Mouse (Mus musculus) telencephalon, adult 2 months (tissue): ENCODE measurements around the gene Cdh4.

ENCODE experiments used
- DNase-seq: peaks from one replicate; pipeline ENCODE4 v3.0.0-alpha.2; 2011; ENCODE audit warnings: low read depth, low spot score

The Cdh4 gene

DNA sequence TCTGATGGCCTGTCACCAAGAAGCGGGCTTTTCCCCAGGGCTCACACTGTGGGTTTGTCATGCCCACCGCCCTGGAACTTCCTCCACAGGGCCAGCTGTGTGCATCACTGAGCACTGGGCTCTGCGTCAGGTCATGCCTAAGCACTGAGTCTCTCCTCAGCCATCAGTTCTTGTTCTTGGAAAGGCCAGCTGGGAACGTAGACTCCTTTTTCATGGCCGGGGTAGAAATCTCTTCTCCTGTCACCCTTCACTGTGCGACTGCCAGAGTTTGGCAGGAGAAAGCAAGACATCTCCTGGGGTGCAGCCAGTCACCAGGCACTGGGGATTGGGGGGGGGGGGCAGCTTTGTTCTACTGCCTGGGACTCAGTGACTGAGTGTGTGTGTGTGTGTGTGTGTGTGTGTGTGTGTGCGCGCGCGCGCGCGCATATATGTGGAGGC lies 222.0 kb downstream of the Cdh4 start:
- DNase-seq = no peak

- DNase-seq = no peak
Measured at GRCm38 (mm10) chr2:179670689-179671088, 228.5 kb downstream of the Cdh4 start.

- DNase-seq = no peak
Measured at GRCm38 (mm10) chr2:179679866-179680265, 237.6 kb downstream of the Cdh4 start.

GRCm38 (mm10) chr2:179681386-179681785 lies 239.2 kb downstream of the Cdh4 start:
- DNase-seq = no peak

GRCm38 (mm10) chr2:179687243-179687681 lies 245.0 kb downstream of the Cdh4 start:
- no peak for DNase-seq

DNA sequence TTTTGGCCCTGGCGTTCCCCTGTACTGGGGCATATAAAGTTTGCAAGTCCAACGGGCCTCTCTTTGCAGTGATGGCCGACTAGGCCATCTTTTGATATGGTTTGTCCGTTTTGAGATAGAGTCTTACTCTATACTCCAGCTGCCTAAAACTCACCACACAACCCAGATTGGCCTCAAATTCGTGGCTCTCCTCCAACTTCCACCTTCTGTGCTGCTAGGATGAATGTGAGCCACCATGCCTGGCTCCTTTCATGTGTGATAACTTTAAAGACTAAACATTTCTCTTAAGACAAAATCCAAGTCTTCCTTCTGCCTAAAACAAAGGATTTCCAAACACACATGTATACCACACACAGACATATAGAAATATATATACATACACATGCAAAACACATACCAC lies 246.7 kb downstream of the Cdh4 start:
- peak; percentile 76 for DNase-seq

GRCm38 (mm10) chr2:179689761-179690160 lies 247.5 kb downstream of the Cdh4 start:
- no peak for DNase-seq

DNA sequence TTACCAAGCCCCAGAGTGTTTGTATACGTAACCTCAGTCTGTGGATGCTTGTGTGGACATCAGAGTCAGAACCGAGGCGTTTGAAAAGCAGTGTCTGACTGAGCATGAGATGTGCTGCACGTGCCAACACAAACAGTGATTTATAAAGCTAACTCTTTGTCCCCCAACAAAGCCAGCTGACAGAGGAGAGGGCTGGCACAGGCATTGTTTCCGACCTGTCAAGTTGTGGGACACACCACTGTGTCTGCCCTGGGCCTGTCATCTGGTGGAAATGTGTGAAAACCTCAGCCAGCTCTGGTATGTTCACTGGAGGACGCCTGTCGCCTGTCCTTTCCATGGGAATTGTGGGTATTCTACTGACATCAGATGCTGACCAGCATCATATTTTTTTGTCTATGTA lies 248.3 kb downstream of the Cdh4 start:
- no peak for DNase-seq

GRCm38 (mm10) chr2:179694936-179695335 lies 252.7 kb downstream of the Cdh4 start:
- no peak for DNase-seq

- no peak for DNase-seq
Measured at GRCm38 (mm10) chr2:179697601-179698000, 255.4 kb downstream of the Cdh4 start.

GRCm38 (mm10) chr2:179698196-179698985 lies 256.2 kb downstream of the Cdh4 start:
- DNase-seq = no peak

DNA sequence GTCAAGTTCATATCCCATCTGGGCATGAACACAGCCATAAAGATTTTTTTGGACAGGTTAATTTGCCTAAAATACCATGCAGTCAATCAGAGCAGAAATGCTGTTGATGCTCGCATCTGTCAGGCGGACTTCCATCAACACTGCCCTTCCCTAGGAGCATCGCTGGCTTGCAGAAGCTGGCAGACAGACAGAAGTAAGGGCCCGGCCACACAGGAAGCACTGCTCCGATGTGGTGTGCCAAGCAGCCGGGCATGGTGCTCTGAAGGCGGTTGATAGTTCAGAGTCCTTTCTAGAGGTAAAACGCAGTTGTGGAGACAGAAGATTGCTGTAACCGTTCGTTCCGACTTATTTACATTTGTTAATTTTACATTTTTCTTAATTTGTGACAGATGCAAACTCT lies 262.8 kb downstream of the Cdh4 start:
- DNase-seq = no peak

GRCm38 (mm10) chr2:179705461-179705860 lies 263.2 kb downstream of the Cdh4 start:
- DNase-seq = no peak

DNA sequence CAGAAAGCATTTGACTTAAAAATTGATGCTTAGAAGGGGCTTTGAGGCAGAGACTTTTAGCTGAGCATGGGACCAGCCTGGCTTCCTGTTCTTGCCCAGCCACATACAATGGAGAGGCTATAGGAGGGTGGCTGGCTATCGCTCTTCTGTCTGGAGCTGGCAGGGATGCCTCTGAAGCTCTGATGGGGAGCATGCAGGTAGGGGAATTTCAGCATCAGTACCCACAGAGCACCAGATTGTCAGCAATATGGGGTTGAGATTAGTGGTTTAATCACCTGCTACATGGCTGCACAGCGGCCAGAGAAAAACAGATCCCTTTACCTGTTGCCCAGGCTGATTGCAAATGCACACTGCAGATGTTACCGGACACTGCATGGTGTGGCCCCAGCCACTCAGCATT lies 264.4 kb downstream of the Cdh4 start:
- DNase-seq = no peak

GRCm38 (mm10) chr2:179709111-179709510 lies 266.9 kb downstream of the Cdh4 start:
- DNase-seq = no peak

GRCm38 (mm10) chr2:179712690-179713089 lies 270.5 kb downstream of the Cdh4 start:
- no peak for DNase-seq

DNA sequence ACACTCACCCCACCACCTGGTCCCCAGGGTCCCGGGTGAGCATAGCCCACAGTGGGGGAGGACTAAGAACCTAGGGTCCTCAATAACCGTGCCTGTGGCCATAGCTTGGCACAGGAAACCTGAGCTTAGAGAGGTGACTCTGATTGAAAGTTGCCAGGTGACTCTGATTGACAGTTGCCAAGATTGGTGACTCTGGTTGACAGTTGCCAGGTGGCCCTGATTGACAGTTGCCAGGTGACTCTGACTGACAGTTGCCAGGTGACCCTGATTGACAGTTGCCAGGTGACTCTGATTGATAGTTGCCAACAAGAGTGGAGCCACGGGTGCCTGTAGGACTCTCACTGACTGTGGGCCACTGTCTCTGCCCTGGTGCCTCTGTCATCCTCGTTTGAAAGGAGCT lies 271.1 kb downstream of the Cdh4 start:
- DNase-seq = no peak

DNA sequence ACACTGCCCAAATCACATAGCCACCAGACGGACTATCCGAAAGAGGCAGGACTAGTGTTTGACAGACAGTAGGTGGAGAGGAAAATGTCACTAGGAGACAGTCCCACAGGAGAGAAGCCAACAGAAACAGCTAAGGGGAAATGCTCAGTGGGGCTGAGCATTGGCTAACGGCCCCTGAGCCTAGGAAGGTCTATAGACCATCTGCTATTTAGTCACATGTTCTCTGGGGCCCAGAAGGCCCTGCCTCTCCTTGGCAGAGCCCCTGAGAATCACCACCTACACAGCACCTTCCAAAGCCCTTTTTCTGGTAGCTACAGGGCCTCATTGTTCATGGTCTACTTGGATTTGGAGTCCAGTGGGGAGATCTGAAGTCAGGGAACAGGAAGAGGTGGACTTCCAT lies 271.9 kb downstream of the Cdh4 start:
- no peak for DNase-seq

GRCm38 (mm10) chr2:179715375-179715774 lies 273.1 kb downstream of the Cdh4 start:
- no peak for DNase-seq

GRCm38 (mm10) chr2:179720366-179720765 lies 278.1 kb downstream of the Cdh4 start:
- no peak for DNase-seq

- peak; percentile 32 for DNase-seq
Measured at GRCm38 (mm10) chr2:179721534-179722516, 279.6 kb downstream of the Cdh4 start.

DNA sequence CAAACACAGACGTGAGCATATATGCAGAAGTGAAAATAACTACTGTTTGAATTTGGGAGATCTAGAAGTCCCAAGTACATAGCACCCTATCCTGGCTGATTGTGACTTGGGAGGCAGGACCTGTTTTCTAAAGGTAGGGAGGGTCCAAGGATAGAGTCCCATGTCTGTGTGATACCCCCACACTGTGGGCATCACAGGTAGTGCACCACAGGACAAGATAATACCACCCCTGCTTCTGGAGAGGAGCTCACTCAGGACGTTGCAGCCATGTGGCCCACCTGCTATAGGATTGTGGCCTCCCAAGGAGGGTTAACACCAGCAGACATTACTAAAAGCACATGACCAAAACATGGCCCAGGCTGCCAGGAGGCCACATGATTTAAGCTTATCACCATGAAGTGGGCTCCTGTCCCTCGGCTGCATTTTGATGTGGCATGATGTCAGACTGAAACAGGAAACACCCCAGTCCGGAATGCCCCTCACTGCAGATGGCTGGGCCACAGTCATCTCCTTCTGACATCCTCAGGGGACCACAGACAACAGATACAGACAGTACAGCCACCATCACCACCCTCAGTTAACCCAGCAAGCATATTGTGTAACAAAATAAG lies 280.6 kb downstream of the Cdh4 start:
- DNase-seq = no peak
